Mouse (Mus musculus): ENCODE measurements around the gene Pilra. TPM values are rescaled to one million over a fixed set of nuclear protein-coding genes. Genes with fewer than 3 reads are reported as not detected.

Pilra gene
- polyA plus RNA-seq, 1 experiment from 2014 or later = 4.0 TPM

GRCm38 (mm10) chr5:137822126-137822525 is 14.0 kb downstream of the Pilra start:
- Histone ChIP-seq H3K4me2 (no peak overlapping the region), H3K9me3 (no peaks in the 10 kb centered on the region), H3K9ac (no peak overlapping the region), H3K36me3 (no peaks in the 10 kb centered on the region), H3K4me1 (no peaks in the 10 kb centered on the region), H3K4me3 (no peak overlapping the region), H3K27ac (no peak overlapping the region), H3K27me3 (no peaks in the 10 kb centered on the region)
- 56% methylated on average over 4 of the region's 4 CpGs for WGBS
- ATAC-seq (ENCODE audit: borderline replicate concordance, extremely low read depth, low FRiP score, low TSS enrichment) = no peak

- Histone ChIP-seq H3K36me3 (no peaks in the 10 kb centered on the region), H3K27me3 (no peaks in the 10 kb centered on the region), H3K4me1 (no peaks in the 10 kb centered on the region), H3K4me3 (no peak overlapping the region), H3K9ac (no peak overlapping the region), H3K9me3 (no peaks in the 10 kb centered on the region), H3K4me2 (no peak overlapping the region), H3K27ac (no peak overlapping the region)
- WGBS = 36% methylated on average over 4 of the region's 4 CpGs
- no peak for ATAC-seq (ENCODE audit: borderline replicate concordance, extremely low read depth, low FRiP score, low TSS enrichment)
Measured at GRCm38 (mm10) chr5:137817466-137818222, 18.4 kb downstream of the Pilra start.

- H3K4me3 ChIP-seq = no peak overlapping the region
- no peaks in the 10 kb centered on the region for H3K4me1 ChIP-seq
- H3K36me3 ChIP-seq = no peaks in the 10 kb centered on the region
- ATAC-seq (ENCODE audit: borderline replicate concordance, extremely low read depth, low FRiP score, low TSS enrichment) = no peak
- H3K27ac ChIP-seq = no peak overlapping the region
- no peak overlapping the region for H3K9ac ChIP-seq
- no peak overlapping the region for H3K4me2 ChIP-seq
- 92% methylated on average over 5 of the region's 5 CpGs for WGBS
- no peaks in the 10 kb centered on the region for H3K9me3 ChIP-seq
- H3K27me3 ChIP-seq = no peaks in the 10 kb centered on the region
Measured at GRCm38 (mm10) chr5:137808316-137808715, 27.8 kb downstream of the Pilra start.

GRCm38 (mm10) chr5:137806158-137806557 is 29.9 kb downstream of the Pilra start:
- Histone ChIP-seq H3K9me3 (no peaks in the 10 kb centered on the region), H3K27ac (no peak overlapping the region), H3K4me3 (no peak overlapping the region), H3K4me1 (no peaks in the 10 kb centered on the region), H3K36me3 (no peaks in the 10 kb centered on the region), H3K27me3 (no peaks in the 10 kb centered on the region), H3K9ac (no peak overlapping the region), H3K4me2 (no peak overlapping the region)
- 32% methylated on average over 1 of the region's 1 CpGs for WGBS
- ATAC-seq (ENCODE audit: borderline replicate concordance, extremely low read depth, low FRiP score, low TSS enrichment) = no peak; the same call in 1 of the 2 replicates

- 73% methylated on average over 3 of the region's 3 CpGs for whole genome bisulfite sequencing
Measured at GRCm38 (mm10) chr5:137800917-137801316, 35.2 kb downstream of the Pilra start.

GRCm38 (mm10) chr5:137796606-137797005 is 39.5 kb downstream of the Pilra start:
- H3K27me3 ChIP-seq = no peaks in the 10 kb centered on the region
- H3K27ac ChIP-seq = no peak overlapping the region
- ATAC-seq (ENCODE audit: borderline replicate concordance, extremely low read depth, low FRiP score, low TSS enrichment) = no peak
- H3K9ac ChIP-seq = no peak overlapping the region
- WGBS = 74% methylated on average over 3 of the region's 3 CpGs
- H3K4me2 ChIP-seq = no peak overlapping the region
- no peaks in the 10 kb centered on the region for H3K4me1 ChIP-seq
- H3K4me3 ChIP-seq = no peak overlapping the region
- no peaks in the 10 kb centered on the region for H3K36me3 ChIP-seq
- no peaks in the 10 kb centered on the region for H3K9me3 ChIP-seq

More at GRCm38 (mm10) chr5:137800917-137801316, 35.2 kb downstream of the Pilra start:
- H3K27ac ChIP-seq = no peak overlapping the region
- no peaks in the 10 kb centered on the region for H3K9me3 ChIP-seq
- no peaks in the 10 kb centered on the region for H3K4me1 ChIP-seq
- no peaks in the 10 kb centered on the region for H3K27me3 ChIP-seq
- no peak overlapping the region for H3K4me2 ChIP-seq
- no peaks in the 10 kb centered on the region for H3K36me3 ChIP-seq
- no peak overlapping the region for H3K9ac ChIP-seq
- H3K4me3 ChIP-seq = no peak overlapping the region
- ATAC-seq (ENCODE audit: borderline replicate concordance, extremely low read depth, low FRiP score, low TSS enrichment) = no peak

GRCm38 (mm10) chr5:137791553-137791952 is 44.5 kb downstream of the Pilra start:
- Histone ChIP-seq H3K4me3 (no peak overlapping the region), H3K27me3 (no peaks in the 10 kb centered on the region), H3K9me3 (no peaks in the 10 kb centered on the region), H3K4me1 (peaks cover 6% of the 10 kb centered on the region), H3K4me2 (no peak overlapping the region), H3K9ac (no peak overlapping the region), H3K36me3 (no peaks in the 10 kb centered on the region), H3K27ac (no peak overlapping the region)
- no peak for ATAC-seq (ENCODE audit: borderline replicate concordance, extremely low read depth, low FRiP score, low TSS enrichment)

- Histone ChIP-seq H3K4me2 (no peak overlapping the region), H3K27me3 (no peaks in the 10 kb centered on the region), H3K4me3 (no peak overlapping the region), H3K9ac (no peak overlapping the region), H3K27ac (no peak overlapping the region), H3K4me1 (peaks cover 19% of the 10 kb centered on the region), H3K36me3 (0 out of 2 replicates have a peak, but pooled peaks cover 3% of the 10 kb centered on the region), H3K9me3 (no peaks in the 10 kb centered on the region)
- 100% methylated on average over 2 of the region's 2 CpGs for WGBS
- no peak for ATAC-seq (ENCODE audit: borderline replicate concordance, extremely low read depth, low FRiP score, low TSS enrichment)
Measured at GRCm38 (mm10) chr5:137788946-137789531, 47.0 kb downstream of the Pilra start.

GRCm38 (mm10) chr5:137788171-137788570 is 47.9 kb downstream of the Pilra start:
- peaks cover 28% of the 10 kb centered on the region for H3K4me1 ChIP-seq
- H3K27ac ChIP-seq = no peak overlapping the region
- no peaks in the 10 kb centered on the region for H3K9me3 ChIP-seq
- H3K36me3 ChIP-seq = peaks cover 6% of the 10 kb centered on the region; the same call in 1 of the 2 replicates
- peak overlapping the region; percentile 70 for H3K4me2 ChIP-seq
- 68% methylated on average over 24 of the region's 24 CpGs for whole genome bisulfite sequencing
- H3K4me3 ChIP-seq = peak overlapping the region; percentile 61
- no peaks in the 10 kb centered on the region for H3K27me3 ChIP-seq
- ATAC-seq (ENCODE audit: borderline replicate concordance, extremely low read depth, low FRiP score, low TSS enrichment) = no peak
- H3K9ac ChIP-seq = peak overlapping the region; percentile 14; the same call in 1 of the 2 replicates

- Histone ChIP-seq H3K36me3 (peaks cover 14% of the 10 kb centered on the region), H3K9ac (peak within 1 kb of the TSS; percentile 79), H3K4me2 (peak within 1 kb of the TSS; percentile 70), H3K4me3 (peak within 1 kb of the TSS; percentile 61), H3K4me1 (peaks cover 36% of the 10 kb centered on the region), H3K9me3 (no peaks in the 10 kb centered on the region), H3K27me3 (no peaks in the 10 kb centered on the region), H3K27ac (peak within 1 kb of the TSS; percentile 99)
- ATAC-seq (ENCODE audit: borderline replicate concordance, extremely low read depth, low FRiP score, low TSS enrichment) = peak; percentile 52
- WGBS = under 1% methylated on average over 48 of the region's 48 CpGs
Measured at GRCm38 (mm10) chr5:137787151-137787928, 48.7 kb downstream of the Pilra start, which contains the start of the genes Mepce and Zcwpw1. TSS of gene Mepce (minus strand) at chr5:137787655. TSS of gene Zcwpw1 (plus strand) at chr5:137787798.

- Histone ChIP-seq H3K4me1 (peaks cover 43% of the 10 kb centered on the region), H3K9me3 (no peaks in the 10 kb centered on the region), H3K4me3 (peak overlapping the region; percentile 61), H3K27ac (peak overlapping the region; percentile 99), H3K27me3 (no peaks in the 10 kb centered on the region), H3K9ac (peak overlapping the region; percentile 79), H3K4me2 (peak overlapping the region; percentile 70), H3K36me3 (peaks cover 25% of the 10 kb centered on the region)
- ATAC-seq (ENCODE audit: borderline replicate concordance, extremely low read depth, low FRiP score, low TSS enrichment) = peak; percentile 92
- under 1% methylated on average over 79 of the region's 79 CpGs for WGBS
Measured at GRCm38 (mm10) chr5:137786109-137786942, 49.8 kb downstream of the Pilra start.
